Mouse (Mus musculus): Measurements from ENCODE around the gene 2410131K14Rik.

DNA sequence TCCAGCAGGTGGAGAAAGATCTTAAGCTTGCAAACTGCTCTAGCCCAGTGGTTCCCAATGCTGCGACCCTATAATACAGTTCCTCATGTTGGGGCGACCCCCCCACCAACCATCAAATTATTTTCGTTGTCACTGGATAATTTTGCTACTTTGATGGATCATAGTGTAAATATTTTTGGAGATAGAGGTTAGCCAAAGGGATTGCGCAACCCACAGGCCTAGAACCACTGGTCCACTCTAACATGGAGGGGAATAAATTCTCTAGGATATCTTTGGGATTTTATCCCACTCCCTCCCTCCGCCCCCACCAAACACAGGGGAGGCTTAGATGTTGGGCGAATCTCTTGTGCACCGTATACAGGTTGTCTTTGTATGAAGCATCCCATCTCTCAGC, 49.8 kb downstream of the 2410131K14Rik start:
- no peak for TF ChIP-seq POLR2A (IDR thresholded peaks at IDR 0.05; ENCODE audit: low read depth, low read length)
- TF ChIP-seq CTCF (IDR thresholded peaks at IDR 0.05; ENCODE audit: extremely low read depth, insufficient read length, insufficient replicate concordance, low read depth, low read length), result no peak

Data from small intestine, adult 2 months (tissue).